Mouse (Mus musculus): ENCODE results near the gene Cox7a2l. TPM values are rescaled to one million over a fixed set of nuclear protein-coding genes. Genes with fewer than 3 reads are reported as not detected.

Gene Cox7a2l
- total RNA-seq, 2 experiments from 2014 or later = 177 to 189 TPM

DNA sequence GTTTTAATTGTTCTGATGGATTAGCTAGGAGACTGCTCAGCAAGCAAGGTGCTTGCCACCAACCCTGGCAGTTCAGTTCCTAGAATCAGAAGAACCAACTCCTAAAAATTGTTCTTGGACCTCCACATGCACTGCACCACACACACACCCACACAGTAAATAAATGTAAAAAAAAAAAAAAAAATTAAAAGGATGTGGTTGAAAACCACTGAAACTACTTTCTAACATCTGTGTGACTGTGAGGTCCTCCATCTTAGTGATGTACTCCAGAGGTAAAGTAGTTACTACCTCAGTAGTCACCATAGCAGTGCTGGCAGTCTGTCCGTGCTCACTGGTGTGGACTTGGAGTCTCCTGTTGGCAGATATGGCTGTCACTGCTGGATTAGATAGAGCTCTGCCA, 59.9 kb downstream of the Cox7a2l start:
- DNase-seq (ENCODE audit: low spot score in 2 of 2) = no peak

DNA sequence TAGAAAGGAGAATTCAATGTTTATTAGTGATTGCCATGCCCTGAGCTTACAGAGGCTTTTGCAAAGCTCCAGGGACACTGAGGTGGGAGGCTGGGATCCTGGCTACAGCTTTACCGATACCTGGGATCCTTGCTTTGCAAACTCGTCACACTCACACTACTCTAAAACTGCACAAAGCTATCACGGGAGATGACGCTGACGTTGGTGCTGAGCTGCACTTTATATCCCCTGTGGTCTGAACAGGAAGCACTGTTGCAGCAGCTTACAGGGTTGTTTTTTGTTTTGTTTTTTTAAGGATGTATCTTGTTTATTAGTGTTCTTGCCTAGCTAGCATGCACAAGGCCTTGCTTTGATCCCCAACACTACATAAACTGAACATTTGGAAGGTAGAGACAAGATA, 63.5 kb downstream of the Cox7a2l start:
- no peak for DNase-seq (ENCODE audit: low spot score in 2 of 2)

DNA sequence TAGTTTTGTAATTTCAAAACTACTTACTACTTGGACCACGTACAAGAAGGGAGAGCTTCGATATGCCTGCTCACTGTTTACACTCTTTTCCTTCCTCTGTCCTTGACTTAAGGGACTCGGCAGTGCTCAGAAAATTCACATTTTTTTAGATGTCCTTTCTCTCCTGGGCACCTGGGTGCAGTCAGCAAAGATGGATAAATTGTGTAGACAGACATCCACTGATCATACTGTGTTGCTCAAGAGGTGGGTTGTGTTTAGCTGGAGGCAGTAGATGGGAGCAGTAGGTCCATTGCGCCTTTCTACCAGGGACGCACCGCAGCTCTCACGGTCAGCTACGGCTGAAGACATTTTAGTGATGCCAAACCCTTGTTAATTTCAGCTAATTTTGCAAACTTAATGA, 64.7 kb downstream of the Cox7a2l start:
- no peak for DNase-seq (ENCODE audit: low spot score in 2 of 2)

Other genes with a start within 250 kb of the Cox7a2l start
- 10 to 100 TPM; 33.4 to 35.0 TPM for gene Eml4, start 166.4 kb downstream of the Cox7a2l start, total RNA-seq (2021)
- gene Kcng3, start 114.6 kb upstream of the Cox7a2l start, total RNA-seq (2021) = 1 to 10 TPM; 5.3 to 5.4 TPM
- 10 to 100 TPM; 54.9 to 59.0 TPM for gene Mta3, start 188.8 kb upstream of the Cox7a2l start, total RNA-seq (2021)

All from layer of hippocampus, postnatal 10 days (tissue).